Mouse (Mus musculus): ENCODE data around the gene Nos1ap. TPM values are rescaled to one million over a fixed set of nuclear protein-coding genes. Genes with fewer than 3 reads are reported as not detected.

The Nos1ap gene
- polyA plus RNA-seq, 1 experiment from 2014 or later = 6.0 TPM

DNA sequence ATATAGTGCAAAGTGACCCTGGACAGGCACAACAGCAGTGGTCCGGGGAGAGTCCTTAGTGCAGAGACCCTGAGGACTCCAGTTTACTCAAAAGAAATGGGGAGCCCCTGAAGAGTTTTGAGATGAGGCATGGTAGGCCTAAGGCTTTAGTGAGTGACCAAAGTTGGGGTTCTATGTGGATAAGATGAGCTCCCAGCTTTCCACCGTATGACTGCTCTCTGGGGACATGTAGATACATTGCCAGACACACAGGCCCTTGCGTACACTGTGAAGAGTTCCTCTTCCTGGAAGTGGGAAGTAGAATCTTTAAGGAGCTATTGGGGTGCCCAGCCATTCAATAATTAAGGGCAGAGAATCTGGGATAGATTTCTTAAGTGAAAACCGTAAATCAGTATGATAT, 90.2 kb downstream of the Nos1ap start:
- TF ChIP-seq CTCF (IDR thresholded peaks at IDR 0.05; ENCODE audit: low read depth) = no peak
- H3K27me3 ChIP-seq (ENCODE audit: insufficient read depth, low read length) = no peaks in the 10 kb centered on the region
- no peak overlapping the region for H3K9ac ChIP-seq (replicated peaks)
- no peak overlapping the region for H3K4me2 ChIP-seq (ENCODE audit: low read depth, low read length)
- ATAC-seq = no peak
- WGBS (ENCODE audit: insufficient replicate concordance) = 72% methylated on average over 4 of the region's 4 CpGs
- H3K36me3 ChIP-seq (replicated peaks; ENCODE audit: insufficient read depth, low read length) = no peaks in the 10 kb centered on the region
- H3K9me3 ChIP-seq (ENCODE audit: low read length) = no peaks in the 10 kb centered on the region
- no peak for DNase-seq
- no peak overlapping the region for H3K4me3 ChIP-seq (ENCODE audit: low read depth, low read length)
- H3K4me1 ChIP-seq (ENCODE audit: insufficient read depth) = peaks cover 38% of the 10 kb centered on the region
- H3K27ac ChIP-seq (ENCODE audit: low read depth) = no peak overlapping the region

DNA sequence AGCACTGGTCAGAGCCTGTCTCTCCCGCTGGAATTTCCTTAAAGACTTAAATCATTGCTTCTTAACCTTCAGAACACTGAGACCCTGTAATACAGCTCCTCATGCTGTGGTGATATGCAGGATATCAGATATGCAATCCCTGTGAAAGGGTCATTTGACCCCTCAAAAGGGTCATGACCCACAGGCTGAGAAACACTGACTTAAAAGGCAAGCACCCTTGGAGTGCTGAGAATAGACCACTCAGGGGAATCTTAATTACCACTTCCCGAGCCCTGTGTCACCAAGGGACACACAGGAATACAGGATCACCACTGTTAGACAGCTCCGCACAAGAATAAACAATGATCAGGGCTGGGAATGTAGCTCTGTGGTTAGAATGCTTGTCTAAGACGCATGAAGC, 91.0 kb downstream of the Nos1ap start:
- Histone ChIP-seq H3K27ac (ENCODE audit: low read depth) (no peak overlapping the region), H3K4me1 (ENCODE audit: insufficient read depth) (peaks cover 32% of the 10 kb centered on the region), H3K4me2 (ENCODE audit: low read depth, low read length) (no peak overlapping the region), H3K36me3 (replicated peaks; ENCODE audit: insufficient read depth, low read length) (no peaks in the 10 kb centered on the region), H3K9ac (replicated peaks) (no peak overlapping the region), H3K27me3 (ENCODE audit: insufficient read depth, low read length) (no peaks in the 10 kb centered on the region), H3K9me3 (ENCODE audit: low read length) (no peaks in the 10 kb centered on the region), H3K4me3 (ENCODE audit: low read depth, low read length) (no peak overlapping the region)
- 79% methylated on average over 4 of the region's 4 CpGs for WGBS (ENCODE audit: insufficient replicate concordance)
- ATAC-seq (no peak), DNase-seq (no peak)
- no peak for TF ChIP-seq CTCF (IDR thresholded peaks at IDR 0.05; ENCODE audit: low read depth)
- no peak for TF ChIP-seq EP300 (IDR thresholded peaks at IDR 0.05; ENCODE audit: low read depth)

DNA sequence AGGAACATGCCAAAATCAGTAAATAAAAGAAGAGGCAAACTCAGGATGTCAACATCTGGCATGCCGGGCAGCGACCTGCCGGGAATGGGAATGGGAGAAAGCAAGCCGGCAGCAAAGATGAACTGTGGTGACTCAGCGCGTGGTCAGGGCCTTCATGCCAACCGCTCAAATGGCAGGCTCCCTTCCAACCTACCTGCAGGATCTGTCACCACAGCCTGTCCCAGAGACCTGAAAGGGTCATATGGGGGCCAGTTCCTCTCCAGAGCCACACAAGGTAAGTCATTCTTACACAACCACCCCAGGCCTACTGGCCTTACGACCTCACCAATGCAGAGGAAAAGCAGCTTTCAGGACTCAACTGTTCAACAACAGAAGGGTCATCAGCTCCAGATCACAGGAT, 93.4 kb downstream of the Nos1ap start:
- ATAC-seq (peak; percentile 89), DNase-seq (peak; percentile 58)
- WGBS (ENCODE audit: insufficient replicate concordance) = 64% methylated on average over 8 of the region's 8 CpGs
- Histone ChIP-seq H3K9ac (replicated peaks) (no peak overlapping the region), H3K27ac (ENCODE audit: low read depth) (peak overlapping the region; percentile 89), H3K4me2 (ENCODE audit: low read depth, low read length) (no peak overlapping the region), H3K9me3 (ENCODE audit: low read length) (no peaks in the 10 kb centered on the region), H3K36me3 (replicated peaks; ENCODE audit: insufficient read depth, low read length) (no peaks in the 10 kb centered on the region), H3K27me3 (ENCODE audit: insufficient read depth, low read length) (no peaks in the 10 kb centered on the region), H3K4me1 (ENCODE audit: insufficient read depth) (peaks cover 19% of the 10 kb centered on the region; the same call in 1 of the 2 replicates), H3K4me3 (ENCODE audit: low read depth, low read length) (no peak overlapping the region)
- TF ChIP-seq CTCF (IDR thresholded peaks at IDR 0.05; ENCODE audit: low read depth) = no peak

DNA sequence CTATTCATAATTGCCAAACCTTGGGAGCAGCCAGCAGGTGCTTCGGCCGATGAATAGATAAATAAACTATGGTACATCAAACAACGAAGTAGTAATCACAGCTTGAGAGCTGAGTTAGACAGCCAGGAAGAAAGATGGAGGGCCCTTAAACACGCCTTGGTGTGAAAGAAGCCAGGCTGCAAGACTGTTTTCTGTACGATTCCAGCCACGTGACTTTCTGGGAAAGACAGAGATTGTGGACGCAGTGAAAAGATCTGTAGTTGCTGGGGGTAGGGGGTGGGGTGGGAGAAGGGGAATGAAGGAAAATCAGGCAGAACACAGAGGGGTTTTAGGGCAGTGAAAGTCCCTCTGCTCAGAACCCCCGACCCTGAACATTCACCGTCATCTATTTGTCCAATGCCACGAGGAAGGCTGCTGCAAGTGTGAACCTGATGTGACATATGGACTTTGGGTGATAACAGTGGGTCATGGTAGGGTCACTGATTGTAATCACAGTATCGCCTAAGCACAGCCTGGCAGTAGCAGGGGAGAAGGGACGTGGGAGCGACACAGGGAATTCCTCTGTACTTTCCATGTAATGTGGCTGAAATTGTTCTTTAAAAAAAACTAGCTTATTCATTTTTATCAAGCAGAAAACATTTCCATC, 94.0 kb downstream of the Nos1ap start:
- peak overlapping the region; percentile 89 for H3K27ac ChIP-seq (ENCODE audit: low read depth)
- no peak overlapping the region for H3K4me2 ChIP-seq (ENCODE audit: low read depth, low read length)
- H3K27me3 ChIP-seq (ENCODE audit: insufficient read depth, low read length) = no peaks in the 10 kb centered on the region

DNA sequence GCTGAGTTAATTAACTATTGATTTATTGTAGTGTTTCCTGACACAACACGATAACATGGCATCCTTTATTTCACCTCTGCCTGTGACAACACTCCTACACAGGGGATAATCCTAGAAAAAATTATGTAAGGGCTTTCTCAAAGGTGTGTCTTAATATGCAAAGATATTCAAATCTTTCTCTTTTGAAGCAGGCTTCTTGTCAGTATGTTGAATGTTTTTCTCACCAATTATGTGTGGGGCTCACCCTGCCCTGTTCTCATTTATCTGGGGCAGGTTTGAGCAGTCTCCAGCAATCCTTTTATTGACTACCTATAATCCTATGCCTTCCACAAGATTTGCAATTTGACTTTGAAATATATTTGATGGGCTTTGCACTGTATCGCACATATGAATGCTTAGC, 97.1 kb downstream of the Nos1ap start:
- H3K9ac ChIP-seq (replicated peaks) = no peak overlapping the region
- TF ChIP-seq CTCF (IDR thresholded peaks at IDR 0.05; ENCODE audit: low read depth) (no peak), EP300 (IDR thresholded peaks at IDR 0.05; ENCODE audit: low read depth) (no peak)
- no peak for ATAC-seq
- H3K27me3 ChIP-seq (ENCODE audit: insufficient read depth, low read length) = no peaks in the 10 kb centered on the region
- DNase-seq = no peak
- peaks cover 9% of the 10 kb centered on the region; the same call in 1 of the 2 replicates for H3K4me1 ChIP-seq (ENCODE audit: insufficient read depth)
- no peak overlapping the region for H3K4me3 ChIP-seq (ENCODE audit: low read depth, low read length)
- H3K4me2 ChIP-seq (ENCODE audit: low read depth, low read length) = no peak overlapping the region
- H3K36me3 ChIP-seq (replicated peaks; ENCODE audit: insufficient read depth, low read length) = no peaks in the 10 kb centered on the region
- H3K27ac ChIP-seq (ENCODE audit: low read depth) = no peak overlapping the region
- WGBS (ENCODE audit: insufficient replicate concordance) = 81% methylated on average over 2 of the region's 2 CpGs
- H3K9me3 ChIP-seq (ENCODE audit: low read length) = no peaks in the 10 kb centered on the region

More for the DNA sequence above, 94.0 kb downstream of the Nos1ap start:
- no peak overlapping the region for H3K4me3 ChIP-seq (ENCODE audit: low read depth, low read length)
- WGBS (ENCODE audit: insufficient replicate concordance) = 54% methylated on average over 13 of the region's 13 CpGs
- DNase-seq (peak; percentile 36), ATAC-seq (peak; percentile 93)
- H3K9me3 ChIP-seq (ENCODE audit: low read length) = no peaks in the 10 kb centered on the region
- no peak overlapping the region; the same call in 1 of the 2 replicates for H3K9ac ChIP-seq (replicated peaks)
- TF ChIP-seq CTCF (IDR thresholded peaks at IDR 0.05; ENCODE audit: low read depth) = no peak
- TF ChIP-seq EP300 (IDR thresholded peaks at IDR 0.05; ENCODE audit: low read depth) = peak; percentile 39; the same call in 1 of the 2 replicates
- no peaks in the 10 kb centered on the region for H3K36me3 ChIP-seq (replicated peaks; ENCODE audit: insufficient read depth, low read length)
- peaks cover 21% of the 10 kb centered on the region; the same call in 1 of the 2 replicates for H3K4me1 ChIP-seq (ENCODE audit: insufficient read depth)

DNA sequence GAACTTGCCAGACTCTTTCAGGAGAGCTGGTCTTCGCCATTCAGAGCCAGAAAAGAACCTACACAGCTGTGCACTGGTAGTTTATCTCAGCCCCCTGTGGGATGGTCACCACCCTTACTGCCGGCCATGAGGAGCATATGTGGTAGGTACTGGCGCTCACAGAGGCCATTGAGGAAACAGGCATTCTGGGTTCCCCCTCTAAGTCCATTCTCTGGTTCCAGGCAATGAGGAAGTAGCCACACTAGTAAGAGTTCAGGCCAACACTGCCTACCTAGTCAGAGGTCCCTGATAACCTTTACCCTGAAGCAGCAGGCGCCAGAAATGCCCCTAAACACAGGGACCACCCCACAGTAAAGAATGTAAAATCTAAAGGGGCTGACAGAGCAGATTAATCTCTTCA, 97.6 kb downstream of the Nos1ap start:
- H3K4me3 ChIP-seq (ENCODE audit: low read depth, low read length) = no peak overlapping the region
- H3K27ac ChIP-seq (ENCODE audit: low read depth) = no peak overlapping the region
- TF ChIP-seq CTCF (IDR thresholded peaks at IDR 0.05; ENCODE audit: low read depth) = no peak
- no peak for TF ChIP-seq EP300 (IDR thresholded peaks at IDR 0.05; ENCODE audit: low read depth)
- H3K36me3 ChIP-seq (replicated peaks; ENCODE audit: insufficient read depth, low read length) = no peaks in the 10 kb centered on the region
- no peaks in the 10 kb centered on the region for H3K27me3 ChIP-seq (ENCODE audit: insufficient read depth, low read length)
- DNase-seq (no peak), ATAC-seq (no peak)
- H3K4me2 ChIP-seq (ENCODE audit: low read depth, low read length) = no peak overlapping the region
- H3K9me3 ChIP-seq (ENCODE audit: low read length) = no peaks in the 10 kb centered on the region
- H3K4me1 ChIP-seq (ENCODE audit: insufficient read depth) = peaks cover 9% of the 10 kb centered on the region; the same call in 1 of the 2 replicates
- WGBS (ENCODE audit: insufficient replicate concordance) = 53% methylated on average over 4 of the region's 4 CpGs
- H3K9ac ChIP-seq (replicated peaks) = no peak overlapping the region

All from liver, postnatal 0 days (tissue).